Mouse (Mus musculus) MEL (cell line): ENCODE data around the gene Rfx7.

Experiments used
- CTCF ChIP-seq, 3 experiments: IDR thresholded peaks in 2 of 3; conservative IDR thresholded peaks in 1 of 3; 2 replicates each; pipeline ENCODE4 v1.5.1; 2011 to 2012; ENCODE audit warnings: low read length in 3 of 3, low read depth in 2 of 3, mild to moderate bottlenecking in 2 of 3, improper control_type of control experiment in 1 of 3, inconsistent platforms in 1 of 3, mixed read lengths in 1 of 3, moderate library complexity in 1 of 3; ENCODE audit not compliant: control insufficient read depth in 1 of 3, insufficient read depth in 1 of 3, poor library complexity in 1 of 3, severe bottlenecking in 1 of 3
- GATA1 ChIP-seq: IDR thresholded peaks from 2 replicates; pipeline ENCODE4 v1.6.1; 2011; ENCODE audit warnings: low read depth, low read length, improper control_type of control experiment
- NRF1 ChIP-seq: IDR thresholded peaks from 2 replicates; pipeline ENCODE4 v1.6.1; 2014; ENCODE audit warnings: low read depth, mild to moderate bottlenecking, inconsistent platforms, low read length, improper control_type of control experiment, moderate library complexity; ENCODE audit not compliant: poor library complexity, insufficient read depth, severe bottlenecking
- POLR2A ChIP-seq, 2 experiments: IDR thresholded peaks; 2 replicates each; pipeline ENCODE4 v1.6.1; 2011 to 2012; ENCODE audit warnings: low read length in 2 of 2, mild to moderate bottlenecking in 2 of 2, control low read depth in 1 of 2, improper control_type of control experiment in 1 of 2, low read depth in 1 of 2, moderate library complexity in 1 of 2; ENCODE audit not compliant: control insufficient read depth in 1 of 2, insufficient read depth in 1 of 2, poor library complexity in 1 of 2
- RAD21 ChIP-seq: IDR thresholded peaks from 2 replicates; pipeline ENCODE4 v1.6.1; 2011; ENCODE audit warnings: mild to moderate bottlenecking, low read depth, low read length, improper control_type of control experiment
- TBP ChIP-seq: IDR thresholded peaks from 2 replicates; pipeline ENCODE4 v1.8.0; 2011; ENCODE audit warnings: low read depth, low read length, improper control_type of control experiment
- ZNF384 ChIP-seq: IDR thresholded peaks from 2 replicates; pipeline ENCODE4 v1.6.1; 2012; ENCODE audit warnings: low read depth, mild to moderate bottlenecking, inconsistent platforms, low read length, improper control_type of control experiment

DNA sequence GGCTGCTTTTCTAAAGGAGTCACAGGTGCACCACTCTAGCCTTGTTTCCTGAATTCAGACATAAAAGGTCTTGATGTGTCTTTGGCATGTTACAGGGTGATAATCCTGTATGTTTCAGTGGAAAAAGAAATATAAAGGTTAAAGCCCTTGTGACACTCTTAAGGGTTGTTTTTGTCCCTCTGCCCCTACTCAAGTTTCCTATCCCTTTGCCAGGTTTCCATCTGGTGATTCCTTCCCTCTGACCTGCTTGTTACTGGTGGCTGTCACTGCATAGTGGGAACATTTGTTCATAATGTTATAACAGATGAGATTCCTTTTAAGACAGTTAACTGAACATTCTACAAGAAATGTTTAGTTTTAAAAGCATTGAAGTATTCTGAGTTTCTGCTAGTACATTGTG is 77.7 kb downstream of the Rfx7 start:
- TF ChIP-seq POLR2A (IDR thresholded peaks at IDR 0.05; ENCODE audit: control insufficient read depth in 1 of 2, insufficient read depth in 1 of 2, low read depth in 1 of 2, low read length in 2 of 2, poor library complexity in 1 of 2) (no peak), GATA1 (no peak), CTCF (IDR thresholded peaks at IDR 0.05 in 2 of 3, conservative IDR thresholded peaks at IDR 0.05 in 1 of 3; ENCODE audit: control insufficient read depth in 1 of 3, insufficient read depth in 1 of 3, low read depth in 2 of 3, low read length in 3 of 3, poor library complexity in 1 of 3, severe bottlenecking in 1 of 3) (no peak), TBP (no peak), NRF1 (no peak), ZNF384 (no peak), RAD21 (no peak)
